Mouse (Mus musculus): ENCODE measurements at regions not wholly inside any gene's neighbourhood (a gene's known extent, or its start where the extent isn't known, plus 50 kb on each side); places are given as distances from the start of the nearest gene placed in this dataset.

- TF ChIP-seq MYOG (IDR thresholded peaks at IDR 0.05; ENCODE audit: control insufficient read depth in 1 of 3, insufficient read depth in 1 of 3, insufficient read length in 2 of 3, low read depth in 2 of 3) (no peak), REST (IDR thresholded peaks at IDR 0.05; ENCODE audit: insufficient read depth, insufficient read length) (no peak), SRF (IDR thresholded peaks at IDR 0.05; ENCODE audit: control insufficient read depth, insufficient read length, low read depth) (no peak), E2F4 (IDR thresholded peaks at IDR 0.05; ENCODE audit: insufficient read depth) (no peak)
- no peak overlapping the region for H3K4me3 ChIP-seq
- no peak overlapping the region for H3ac ChIP-seq (ENCODE audit: control insufficient read depth, insufficient read length)
Measured at GRCm38 (mm10) chr11:19290971-19291370, 272.2 kb upstream of the Meis1 start.

DNA sequence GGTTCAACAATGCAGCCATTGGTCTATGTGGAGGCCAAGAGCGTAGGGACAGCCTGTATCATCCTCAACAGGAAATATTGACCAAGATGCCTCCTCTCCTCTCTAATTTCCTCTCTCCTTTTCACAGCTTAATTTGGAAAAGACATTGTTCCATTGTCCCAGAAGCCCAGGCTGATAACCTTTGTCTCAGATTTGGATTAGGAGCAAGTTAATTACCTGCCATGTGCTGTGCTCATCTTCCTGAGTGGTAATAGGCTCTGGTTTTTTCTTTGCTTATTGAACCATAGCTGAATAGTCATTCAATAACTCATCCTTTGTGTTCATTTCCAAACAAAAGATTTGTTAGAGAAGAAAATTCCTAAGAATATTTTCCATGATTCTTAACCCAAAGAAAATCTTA is 280.6 kb upstream of the Meis1 start:
- no peaks in the 10 kb centered on the region for H3K27me3 ChIP-seq (ENCODE audit: control insufficient read depth, insufficient read depth, insufficient read length)
- no peak overlapping the region for H3K4me3 ChIP-seq
- TF ChIP-seq USF1 (IDR thresholded peaks at IDR 0.05; ENCODE audit: low read depth) (no peak), E2F4 (IDR thresholded peaks at IDR 0.05; ENCODE audit: insufficient read depth) (no peak), SRF (IDR thresholded peaks at IDR 0.05; ENCODE audit: control insufficient read depth, insufficient read length, low read depth) (no peak), TCF12 (IDR thresholded peaks at IDR 0.05; ENCODE audit: insufficient read depth, poor library complexity, severe bottlenecking) (no peak), MYOD1 (IDR thresholded peaks at IDR 0.05; ENCODE audit: control insufficient read depth in 1 of 3, insufficient read length in 2 of 3, low read depth in 2 of 3) (no peak), CEBPB (IDR thresholded peaks at IDR 0.05; ENCODE audit: insufficient read depth, poor library complexity, severe bottlenecking) (no peak), TCF3 (IDR thresholded peaks at IDR 0.05; ENCODE audit: insufficient read length, low read depth) (no peak), MYOG (IDR thresholded peaks at IDR 0.05; ENCODE audit: control insufficient read depth in 1 of 3, insufficient read depth in 1 of 3, insufficient read length in 2 of 3, low read depth in 2 of 3) (no peak), REST (IDR thresholded peaks at IDR 0.05; ENCODE audit: insufficient read depth, insufficient read length) (no peak), MAX (IDR thresholded peaks at IDR 0.05; ENCODE audit: low read depth) (no peak), POLR2AphosphoS2 (IDR thresholded peaks at IDR 0.05; ENCODE audit: insufficient read length, low read depth) (no peak), POLR2A (IDR thresholded peaks at IDR 0.05; ENCODE audit: insufficient read length, low read depth) (no peak)
- no peak overlapping the region for H3K4me2 ChIP-seq (ENCODE audit: low read depth)
- H3K79me2 ChIP-seq (ENCODE audit: control insufficient read depth, insufficient read depth) = no peaks in the 10 kb centered on the region
- H3K36me3 ChIP-seq (ENCODE audit: control insufficient read depth, insufficient read depth) = no peaks in the 10 kb centered on the region
- H3ac ChIP-seq (ENCODE audit: control insufficient read depth, insufficient read length) = no peak overlapping the region

More at GRCm38 (mm10) chr11:19290971-19291370, 272.2 kb upstream of the Meis1 start:
- Histone ChIP-seq H3K36me3 (ENCODE audit: control insufficient read depth, insufficient read depth) (no peaks in the 10 kb centered on the region), H3K4me2 (ENCODE audit: low read depth) (no peak overlapping the region), H3K79me2 (ENCODE audit: control insufficient read depth, insufficient read depth) (no peaks in the 10 kb centered on the region), H3K27me3 (ENCODE audit: control insufficient read depth, insufficient read depth, insufficient read length) (no peaks in the 10 kb centered on the region)

GRCm38 (mm10) chr11:19306687-19307086 is 287.9 kb upstream of the Meis1 start:
- TF ChIP-seq TCF3 (IDR thresholded peaks at IDR 0.05; ENCODE audit: insufficient read length, low read depth) (no peak), TCF12 (IDR thresholded peaks at IDR 0.05; ENCODE audit: insufficient read depth, poor library complexity, severe bottlenecking) (no peak), SRF (IDR thresholded peaks at IDR 0.05; ENCODE audit: control insufficient read depth, insufficient read length, low read depth) (no peak), POLR2A (IDR thresholded peaks at IDR 0.05; ENCODE audit: insufficient read length, low read depth) (no peak), MYOG (IDR thresholded peaks at IDR 0.05; ENCODE audit: control insufficient read depth in 1 of 3, insufficient read depth in 1 of 3, insufficient read length in 2 of 3, low read depth in 2 of 3) (no peak), POLR2AphosphoS2 (IDR thresholded peaks at IDR 0.05; ENCODE audit: insufficient read length, low read depth) (no peak), CEBPB (IDR thresholded peaks at IDR 0.05; ENCODE audit: insufficient read depth, poor library complexity, severe bottlenecking) (no peak), REST (IDR thresholded peaks at IDR 0.05; ENCODE audit: insufficient read depth, insufficient read length) (no peak), MYOD1 (IDR thresholded peaks at IDR 0.05; ENCODE audit: control insufficient read depth in 1 of 3, insufficient read length in 2 of 3, low read depth in 2 of 3) (no peak), USF1 (IDR thresholded peaks at IDR 0.05; ENCODE audit: low read depth) (no peak), MAX (IDR thresholded peaks at IDR 0.05; ENCODE audit: low read depth) (no peak), E2F4 (IDR thresholded peaks at IDR 0.05; ENCODE audit: insufficient read depth) (no peak)
- no peak overlapping the region for H3K4me2 ChIP-seq (ENCODE audit: low read depth)
- H3ac ChIP-seq (ENCODE audit: control insufficient read depth, insufficient read length) = no peak overlapping the region
- no peaks in the 10 kb centered on the region for H3K36me3 ChIP-seq (ENCODE audit: control insufficient read depth, insufficient read depth)
- no peak overlapping the region for H3K4me3 ChIP-seq
- no peaks in the 10 kb centered on the region for H3K27me3 ChIP-seq (ENCODE audit: control insufficient read depth, insufficient read depth, insufficient read length)
- no peaks in the 10 kb centered on the region for H3K79me2 ChIP-seq (ENCODE audit: control insufficient read depth, insufficient read depth)

GRCm38 (mm10) chr11:19330685-19331239 is 312.0 kb upstream of the Meis1 start:
- Histone ChIP-seq H3K36me3 (ENCODE audit: control insufficient read depth, insufficient read depth) (no peaks in the 10 kb centered on the region), H3K79me2 (ENCODE audit: control insufficient read depth, insufficient read depth) (no peaks in the 10 kb centered on the region), H3K27me3 (ENCODE audit: control insufficient read depth, insufficient read depth, insufficient read length) (no peaks in the 10 kb centered on the region), H3ac (ENCODE audit: control insufficient read depth, insufficient read length) (no peak overlapping the region), H3K4me3 (no peak overlapping the region), H3K4me2 (ENCODE audit: low read depth) (no peak overlapping the region)
- TF ChIP-seq SRF (IDR thresholded peaks at IDR 0.05; ENCODE audit: control insufficient read depth, insufficient read length, low read depth) (no peak), REST (IDR thresholded peaks at IDR 0.05; ENCODE audit: insufficient read depth, insufficient read length) (no peak), MYOG (IDR thresholded peaks at IDR 0.05; ENCODE audit: control insufficient read depth in 1 of 3, insufficient read depth in 1 of 3, insufficient read length in 2 of 3, low read depth in 2 of 3) (no peak), TCF3 (IDR thresholded peaks at IDR 0.05; ENCODE audit: insufficient read length, low read depth) (no peak), MAX (IDR thresholded peaks at IDR 0.05; ENCODE audit: low read depth) (no peak), POLR2AphosphoS2 (IDR thresholded peaks at IDR 0.05; ENCODE audit: insufficient read length, low read depth) (no peak), POLR2A (IDR thresholded peaks at IDR 0.05; ENCODE audit: insufficient read length, low read depth) (no peak), CEBPB (IDR thresholded peaks at IDR 0.05; ENCODE audit: insufficient read depth, poor library complexity, severe bottlenecking) (no peak), MYOD1 (IDR thresholded peaks at IDR 0.05; ENCODE audit: control insufficient read depth in 1 of 3, insufficient read length in 2 of 3, low read depth in 2 of 3) (no peak), E2F4 (IDR thresholded peaks at IDR 0.05; ENCODE audit: insufficient read depth) (no peak), USF1 (IDR thresholded peaks at IDR 0.05; ENCODE audit: low read depth) (no peak), TCF12 (IDR thresholded peaks at IDR 0.05; ENCODE audit: insufficient read depth, poor library complexity, severe bottlenecking) (no peak)
